Mouse (Mus musculus): ENCODE data around the gene Arpc5l. TPM values are rescaled to one million over a fixed set of nuclear protein-coding genes. Genes with fewer than 3 reads are reported as not detected.

Gene Arpc5l
- 273 TPM for polyA plus RNA-seq (2015; fragmentation: Illumina TruSeq; extraction: RNeasy Lipid Tissue Mini Kit (QIAGEN cat#74804); ENCODE audit: insufficient read depth, low replicate concordance)

GRCm38 (mm10) chr2:39004880-39005435 lies at the start of gene Arpc5l:
Arpc5l (plus strand) TSS chr2:39005348.

DNA sequence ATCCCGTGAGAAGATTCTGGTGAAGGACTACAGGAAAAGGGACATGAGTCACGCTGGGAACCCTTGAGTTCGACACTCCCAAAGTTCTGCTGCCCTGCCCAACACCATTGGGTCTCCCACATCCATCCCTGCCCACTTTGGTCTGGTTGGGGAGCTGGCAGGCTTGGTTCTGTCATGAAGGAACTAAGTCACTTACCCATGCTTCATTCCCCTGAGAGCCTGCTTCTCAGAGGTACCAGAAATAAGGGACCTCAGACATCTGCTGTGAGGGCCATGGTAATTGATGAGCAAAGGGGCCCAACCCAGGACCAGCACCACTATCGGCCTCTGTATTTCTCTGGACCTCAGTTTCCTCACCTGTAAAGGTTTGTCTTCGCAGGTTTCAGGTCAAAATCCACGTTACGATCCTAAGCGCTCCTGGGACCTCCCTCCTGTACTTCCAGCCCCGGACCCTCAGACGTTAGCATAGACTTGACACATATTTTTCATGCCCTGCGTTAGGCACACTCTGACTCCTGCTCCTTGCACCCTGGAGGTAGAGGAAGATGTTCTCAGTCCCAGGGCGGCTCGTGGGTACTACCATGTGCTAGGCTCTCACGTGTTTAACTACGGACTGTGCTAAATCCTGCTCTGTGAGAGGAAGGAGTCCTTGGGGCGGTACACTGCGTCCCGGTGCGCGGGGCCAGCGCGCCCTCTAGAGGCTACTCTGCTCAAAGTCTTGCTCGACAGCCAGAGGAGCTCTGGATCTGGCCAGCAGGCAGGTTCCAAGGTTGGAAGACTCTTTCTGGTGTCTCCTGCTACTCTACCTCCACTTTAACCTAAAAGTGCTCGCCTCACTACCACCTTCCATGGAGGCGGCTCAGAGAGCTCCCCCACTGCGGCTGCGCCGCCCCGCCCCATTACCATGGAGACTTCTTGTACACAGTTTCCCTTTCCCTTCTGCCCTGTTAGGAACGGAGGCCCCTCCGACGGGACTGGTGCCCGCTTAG lies 7.5 kb upstream of the Arpc5l start, which contains the start of gene Wdr38:
Gene Wdr38, plus strand, starts transcription at position 91 of the 989 bp plus-strand sequence.

GRCm38 (mm10) chr2:39005574-39006079 lies 479 bp downstream of the Arpc5l start, which contains the start of gene Rpl35:
Rpl35 (minus strand) TSS chr2:39005624.

Other genes starting within 250 kb of the Arpc5l start
- gene Nr6a1, start 77.7 kb upstream of the Arpc5l start, polyA plus RNA-seq (2015; fragmentation: Illumina TruSeq; extraction: RNeasy Lipid Tissue Mini Kit (QIAGEN cat#74804); ENCODE audit: insufficient read depth, low replicate concordance): 1.5 TPM
- gene Olfml2a, start 73.4 kb upstream of the Arpc5l start, polyA plus RNA-seq (2015; fragmentation: Illumina TruSeq; extraction: RNeasy Lipid Tissue Mini Kit (QIAGEN cat#74804); ENCODE audit: insufficient read depth, low replicate concordance): 6.7 TPM
- gene Wdr38, start 7.9 kb upstream of the Arpc5l start, polyA plus RNA-seq (2015; fragmentation: Illumina TruSeq; extraction: RNeasy Lipid Tissue Mini Kit (QIAGEN cat#74804); ENCODE audit: insufficient read depth, low replicate concordance): 1.4 TPM
- 803 TPM for gene Rpl35, start 276 bp downstream of the Arpc5l start, polyA plus RNA-seq (2015; fragmentation: Illumina TruSeq; extraction: RNeasy Lipid Tissue Mini Kit (QIAGEN cat#74804); ENCODE audit: insufficient read depth, low replicate concordance)
- 53.1 TPM for gene Golga1, start 60.2 kb downstream of the Arpc5l start, polyA plus RNA-seq (2015; fragmentation: Illumina TruSeq; extraction: RNeasy Lipid Tissue Mini Kit (QIAGEN cat#74804); ENCODE audit: insufficient read depth, low replicate concordance)
- 24.6 TPM for gene Scai, start 185.4 kb downstream of the Arpc5l start, polyA plus RNA-seq (2015; fragmentation: Illumina TruSeq; extraction: RNeasy Lipid Tissue Mini Kit (QIAGEN cat#74804); ENCODE audit: insufficient read depth, low replicate concordance)
- gene Ppp6c, start 221.1 kb downstream of the Arpc5l start, polyA plus RNA-seq (2015; fragmentation: Illumina TruSeq; extraction: RNeasy Lipid Tissue Mini Kit (QIAGEN cat#74804); ENCODE audit: insufficient read depth, low replicate concordance): 101 TPM